Mouse (Mus musculus) limb, embryonic 14.5 days (tissue): ENCODE data around the gene Rapgef4. TPM values are rescaled to one million over a fixed set of nuclear protein-coding genes. Genes with fewer than 3 reads are reported as not detected.

Experiments used
- ATAC-seq: fragments of 200-750 bp; cut with Nextera tagmentation; 2 replicates; pipeline ENCODE4 v1.8.0; 2017; ENCODE audit warnings: low read depth, moderate number of reproducible peaks, moderate TSS enrichment; ENCODE audit not compliant: low FRiP score
- DNase-seq: peaks from one replicate; pipeline ENCODE4 v3.0.0-alpha.2; 2015; ENCODE audit warnings: low spot score
- H3K27ac ChIP-seq: fragments of 300-500 bp; sonication (generic); replicated peaks from 2 replicates; pipeline ENCODE4 v1.5.1; 2014; ENCODE audit warnings: low read depth, mild to moderate bottlenecking, low read length, moderate library complexity, mixed read lengths
- H3K27me3 ChIP-seq: fragments of 300-500 bp; sonication (generic); 2 replicates; pipeline ENCODE4 v1.6.1; 2014; ENCODE audit warnings: low read length, mixed read lengths; ENCODE audit not compliant: control insufficient read depth, insufficient read depth
- H3K36me3 ChIP-seq: fragments of 300-500 bp; sonication (generic); 2 replicates; pipeline ENCODE4 v1.6.1; 2014; ENCODE audit warnings: mild to moderate bottlenecking, low read length, moderate library complexity, mixed read lengths; ENCODE audit not compliant: control insufficient read depth, insufficient read depth
- H3K4me1 ChIP-seq: fragments of 300-500 bp; sonication (generic); 2 replicates; pipeline ENCODE4 v1.6.1; 2014; ENCODE audit warnings: antibody characterized with exemption, low read length, mixed read lengths; ENCODE audit not compliant: control insufficient read depth, insufficient read depth
- H3K4me2 ChIP-seq: fragments of 300-500 bp; sonication (generic); replicated peaks from 2 replicates; pipeline ENCODE4 v1.6.1; 2014; ENCODE audit warnings: low read depth, mild to moderate bottlenecking, low read length, moderate library complexity; ENCODE audit not compliant: severe bottlenecking
- H3K4me3 ChIP-seq: fragments of 300-500 bp; sonication (generic); replicated peaks from 2 replicates; pipeline ENCODE4 v1.5.1; 2014; ENCODE audit warnings: low read length
- H3K9ac ChIP-seq: fragments of 300-500 bp; sonication (generic); 2 replicates; pipeline ENCODE4 v1.6.1; 2014; ENCODE audit warnings: mild to moderate bottlenecking, low read depth, low read length, moderate library complexity; ENCODE audit not compliant: severe bottlenecking
- H3K9me3 ChIP-seq: fragments of 300-500 bp; sonication (generic); 2 replicates; pipeline ENCODE4 v1.6.1; 2016; ENCODE audit warnings: low read length; ENCODE audit not compliant: control insufficient read depth
- POLR2A ChIP-seq: fragments of 200-500 bp; IDR thresholded peaks from 2 replicates; pipeline ENCODE4 v1.8.0; 2012; ENCODE audit warnings: inconsistent platforms, mild to moderate bottlenecking, moderate library complexity, borderline replicate concordance; ENCODE audit not compliant: insufficient read depth, insufficient read length; ENCODE audit errors: extremely low read depth
- WGBS: fragments of 180-500 bp; shearing (Covaris S2); extraction: QIAGEN DNeasy Blood & Tissue Kit; methylation state at CpG from one replicate; pipeline ENCODE4 v1.1.7; 2014; 5-methylcytosine and 5-hydroxymethylcytosine counted together
- polyA plus RNA-seq, 2 experiments: library from polyadenylated mRNA; depleted of rRNA in 1 of 2; stranded (reverse) in 1 of 2; unstranded in 1 of 2; fragments of >200 nt; fragmentation: Nextera tagmentation in 1 of 2; extraction: Ambion mirVana in 1 of 2; gene quantifications; 2 replicates each; pipeline versions ENCODE4 v1.2.1 to v1.2.3; 2012 to 2014

Gene Rapgef4
- polyA plus RNA-seq, 2 experiments, result 2.2 to 2.3 TPM

DNA sequence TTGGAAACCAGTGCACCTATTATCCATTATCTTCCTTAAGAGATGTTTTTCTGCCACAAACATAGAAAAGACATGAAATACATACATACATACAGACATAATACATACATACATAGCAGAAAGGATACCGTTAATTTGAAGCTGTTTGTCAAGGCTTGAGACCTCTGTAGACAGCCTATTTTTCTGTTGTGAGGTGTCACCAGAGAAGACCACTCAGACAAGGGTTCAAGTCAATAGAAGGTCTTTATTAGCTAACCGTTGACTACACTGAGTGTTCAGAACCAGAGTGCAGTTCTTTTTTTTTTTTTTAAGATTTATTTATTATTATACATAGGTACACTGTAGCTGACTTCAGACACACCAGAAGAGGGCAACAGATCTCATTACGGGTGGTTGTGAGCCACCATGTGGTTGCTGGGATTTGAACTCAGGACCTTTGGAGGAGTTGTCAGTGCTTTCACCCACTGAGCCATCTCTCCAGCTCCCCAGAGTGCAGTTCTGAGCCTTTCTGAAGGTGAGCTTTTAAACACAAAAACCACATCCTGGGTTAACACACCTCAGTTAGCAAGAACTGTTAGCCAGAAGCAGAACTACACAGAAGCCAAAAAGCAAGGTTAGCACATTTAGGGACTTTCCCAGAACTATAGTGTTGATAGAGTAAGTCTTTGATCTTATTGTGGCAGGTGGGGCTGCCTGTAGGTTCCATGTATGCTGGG, 39.9 kb upstream of the Rapgef4 start:
- no peak for ATAC-seq
- WGBS, result 92% methylated on average over 3 of the region's 3 CpGs
- no peak for DNase-seq
- Histone ChIP-seq H3K9ac (no peak overlapping the region), H3K4me1 (no peaks in the 10 kb centered on the region), H3K36me3 (no peaks in the 10 kb centered on the region), H3K27ac (no peak overlapping the region), H3K4me2 (no peak overlapping the region), H3K4me3 (no peak overlapping the region), H3K27me3 (no peaks in the 10 kb centered on the region), H3K9me3 (no peaks in the 10 kb centered on the region)
- TF ChIP-seq POLR2A, result no peak

DNA sequence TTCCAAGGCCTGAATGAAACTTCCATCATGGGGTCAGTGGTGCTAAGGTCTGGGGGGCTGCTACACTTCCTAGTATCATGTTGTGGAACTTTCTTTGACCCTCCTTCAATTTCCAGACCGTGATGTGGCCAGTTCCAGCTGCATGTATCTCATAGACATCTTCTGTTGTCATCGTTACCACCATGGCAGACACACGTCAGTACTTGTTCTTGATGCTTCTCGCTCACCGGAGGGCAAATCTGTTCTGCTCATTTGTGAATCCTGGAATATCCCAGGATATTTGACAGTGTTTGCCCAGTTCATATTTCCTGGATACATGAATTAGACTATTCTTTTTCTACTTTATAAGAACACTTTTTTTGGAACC, 39.3 kb upstream of the Rapgef4 start:
- no peak for TF ChIP-seq POLR2A
- Histone ChIP-seq H3K9ac (no peak overlapping the region), H3K4me1 (no peaks in the 10 kb centered on the region), H3K9me3 (no peaks in the 10 kb centered on the region), H3K27ac (no peak overlapping the region), H3K4me2 (no peak overlapping the region), H3K36me3 (no peaks in the 10 kb centered on the region), H3K4me3 (no peak overlapping the region), H3K27me3 (no peaks in the 10 kb centered on the region)
- DNase-seq (no peak), ATAC-seq (no peak)
- WGBS, result 90% methylated on average over 5 of the region's 5 CpGs

DNA sequence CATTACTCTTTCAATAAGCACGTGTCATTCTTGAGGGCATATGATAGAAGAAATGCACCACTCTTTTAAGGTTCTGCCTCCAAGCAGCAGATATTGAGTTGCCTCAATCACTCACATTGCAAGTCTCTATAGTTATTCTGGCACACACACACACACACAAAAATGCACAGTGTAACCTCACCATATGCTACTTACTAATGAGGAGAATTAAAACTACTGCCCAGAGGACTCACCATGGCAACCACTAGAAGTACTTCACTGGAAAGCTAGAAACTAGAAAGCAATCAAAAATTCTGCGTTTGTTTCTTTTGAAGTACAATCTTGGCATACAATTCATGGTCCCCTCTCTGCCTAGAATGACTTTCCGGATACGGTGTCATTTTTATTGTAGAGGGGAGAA, 29.8 kb upstream of the Rapgef4 start:
- H3K36me3 ChIP-seq, result no peaks in the 10 kb centered on the region
- H3K9me3 ChIP-seq, result no peaks in the 10 kb centered on the region
- TF ChIP-seq POLR2A, result no peak
- no peak overlapping the region for H3K27ac ChIP-seq
- H3K9ac ChIP-seq, result no peak overlapping the region
- DNase-seq (no peak), ATAC-seq (no peak)
- H3K27me3 ChIP-seq, result no peaks in the 10 kb centered on the region
- no peak overlapping the region for H3K4me3 ChIP-seq
- no peak overlapping the region for H3K4me2 ChIP-seq
- no peaks in the 10 kb centered on the region for H3K4me1 ChIP-seq
- 67% methylated on average over 4 of the region's 4 CpGs for WGBS

DNA sequence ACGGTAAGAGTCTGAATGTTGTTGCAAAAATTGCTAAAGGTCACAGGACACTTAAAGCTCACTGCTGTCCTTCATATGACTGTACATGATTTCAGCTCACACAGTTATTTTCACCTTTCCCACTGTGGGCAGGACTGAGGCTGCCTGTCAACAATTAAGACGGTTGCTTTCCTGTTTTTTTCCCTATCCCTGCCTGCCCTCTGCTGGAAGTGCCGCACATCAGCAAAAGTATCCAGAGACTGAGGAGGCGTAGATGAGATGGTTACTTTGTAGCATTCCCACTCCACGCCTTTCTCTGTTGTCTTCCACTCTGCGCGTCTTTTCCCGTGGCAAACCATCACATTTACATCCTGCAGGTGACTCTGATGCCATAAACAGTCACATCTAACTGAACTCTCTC, 25.4 kb upstream of the Rapgef4 start:
- no peak overlapping the region for H3K4me3 ChIP-seq
- no peaks in the 10 kb centered on the region for H3K27me3 ChIP-seq
- H3K4me2 ChIP-seq, result no peak overlapping the region
- no peaks in the 10 kb centered on the region for H3K9me3 ChIP-seq
- H3K9ac ChIP-seq, result no peak overlapping the region
- H3K27ac ChIP-seq, result no peak overlapping the region
- H3K4me1 ChIP-seq, result no peaks in the 10 kb centered on the region
- ATAC-seq, result 0 out of 2 replicates have a peak, but pooled peaks have one; percentile 34
- WGBS, result 25% methylated on average over 8 of the region's 8 CpGs
- no peaks in the 10 kb centered on the region for H3K36me3 ChIP-seq
- DNase-seq, result peak; percentile 30
- TF ChIP-seq POLR2A, result no peak

DNA sequence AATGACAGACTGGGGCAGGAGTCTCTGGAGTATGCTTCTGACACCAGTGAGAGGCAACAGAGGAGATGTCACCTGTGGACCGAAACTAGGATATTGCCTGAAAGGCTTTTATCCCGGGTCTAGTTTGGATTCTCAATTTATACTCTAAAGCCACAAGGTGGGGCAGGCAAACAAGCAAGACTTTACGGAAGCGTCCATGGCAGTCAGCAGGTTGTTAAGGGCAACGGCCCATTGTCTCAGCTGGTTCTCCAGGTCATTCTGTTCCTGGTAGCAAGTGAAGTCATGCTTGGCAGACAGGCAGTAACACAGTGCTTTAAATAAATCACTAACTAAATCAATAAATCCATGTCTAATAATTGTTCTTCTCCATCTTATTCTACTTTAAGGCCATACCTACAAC, 24.6 kb upstream of the Rapgef4 start:
- no peak for ATAC-seq
- H3K4me3 ChIP-seq, result no peak overlapping the region
- H3K27me3 ChIP-seq, result no peaks in the 10 kb centered on the region
- H3K27ac ChIP-seq, result no peak overlapping the region
- H3K4me1 ChIP-seq, result no peaks in the 10 kb centered on the region
- TF ChIP-seq POLR2A, result no peak
- DNase-seq, result no peak
- H3K36me3 ChIP-seq, result no peaks in the 10 kb centered on the region
- H3K4me2 ChIP-seq, result no peak overlapping the region
- H3K9ac ChIP-seq, result no peak overlapping the region
- 70% methylated on average over 5 of the region's 5 CpGs for WGBS
- H3K9me3 ChIP-seq, result no peaks in the 10 kb centered on the region
